Mouse (Mus musculus) lung, adult 18-20 months (tissue): ENCODE results near the gene Cdk9.

Experiments
- DNase-seq, 2 experiments: peaks; one replicate each; pipeline ENCODE4 v3.0.0; 2022; ENCODE audit warnings: mixed read lengths in 2 of 2

The Cdk9 gene

GRCm38 (mm10) chr2:32673176-32673917, 39.5 kb downstream of the Cdk9 start:
- peak; percentile 72 to 83 for DNase-seq

- DNase-seq: no peak
Measured at GRCm38 (mm10) chr2:32671907-32672595, 40.8 kb downstream of the Cdk9 start.

GRCm38 (mm10) chr2:32671147-32671546, 41.7 kb downstream of the Cdk9 start:
- DNase-seq: no peak

- DNase-seq: no peak
Measured at GRCm38 (mm10) chr2:32669876-32670275, 43.0 kb downstream of the Cdk9 start.

GRCm38 (mm10) chr2:32668176-32668575, 44.7 kb downstream of the Cdk9 start:
- DNase-seq: no peak

GRCm38 (mm10) chr2:32667775-32668174, 45.1 kb downstream of the Cdk9 start:
- DNase-seq: no peak

GRCm38 (mm10) chr2:32665853-32666252, 47.0 kb downstream of the Cdk9 start:
- DNase-seq: no peak

GRCm38 (mm10) chr2:32665345-32665744, 47.5 kb downstream of the Cdk9 start:
- no peak for DNase-seq

GRCm38 (mm10) chr2:32662291-32662690, 50.6 kb downstream of the Cdk9 start:
- DNase-seq: no peak

GRCm38 (mm10) chr2:32661509-32662107, 51.3 kb downstream of the Cdk9 start:
- DNase-seq: peak; percentile 77 to 85

- DNase-seq: no peak
Measured at GRCm38 (mm10) chr2:32658873-32659272, 54.0 kb downstream of the Cdk9 start.

- DNase-seq: peak; percentile 67 to 81
Measured at GRCm38 (mm10) chr2:32655826-32656225, 57.0 kb downstream of the Cdk9 start.
